Mouse (Mus musculus): ENCODE results near the gene Tmem132c. TPM values are rescaled to one million over a fixed set of nuclear protein-coding genes. Genes with fewer than 3 reads are reported as not detected.

Tmem132c gene
- polyA plus RNA-seq (2015; fragmentation: Nextera tagmentation; extraction: Ambion mirVana), result 2.0 and 2.2 TPM in 2 replicates

GRCm38 (mm10) chr5:127241136-127241924, at the start of gene Tmem132c:
Gene Tmem132c (plus strand): TSS chr5:127241808.
- H3K27ac ChIP-seq, result no peak within 1 kb of the TSS
- peak within 1 kb of the TSS; percentile 87 for H3K4me2 ChIP-seq
- peak within 1 kb of the TSS; percentile 4; the same call in 1 of the 2 replicates for H3K9ac ChIP-seq
- peak within 1 kb of the TSS; percentile 61 for H3K4me3 ChIP-seq (replicated peaks)
- under 1% methylated on average over 58 of the region's 58 CpGs for WGBS
- peaks cover 21% of the 10 kb centered on the region for H3K4me1 ChIP-seq
- H3K9me3 ChIP-seq, result no peaks in the 10 kb centered on the region
- ATAC-seq (ENCODE audit: insufficient read depth, low FRiP score, low read depth), result peak; percentile 86
- H3K36me3 ChIP-seq, result no peaks in the 10 kb centered on the region
- peaks cover 54% of the 10 kb centered on the region for H3K27me3 ChIP-seq (replicated peaks)

GRCm38 (mm10) chr5:127191881-127192280, 49.7 kb upstream of the Tmem132c start:
- no peak for ATAC-seq (ENCODE audit: insufficient read depth, low FRiP score, low read depth)
- no peak overlapping the region for H3K4me3 ChIP-seq (replicated peaks)
- H3K27ac ChIP-seq, result no peak overlapping the region
- no peaks in the 10 kb centered on the region for H3K9me3 ChIP-seq
- no peak overlapping the region for H3K4me2 ChIP-seq
- 28% methylated on average over 5 of the region's 5 CpGs for WGBS
- no peak overlapping the region for H3K9ac ChIP-seq
- no peaks in the 10 kb centered on the region for H3K4me1 ChIP-seq
- no peaks in the 10 kb centered on the region for H3K36me3 ChIP-seq
- H3K27me3 ChIP-seq (replicated peaks), result no peaks in the 10 kb centered on the region

GRCm38 (mm10) chr5:127198850-127199249, 42.8 kb upstream of the Tmem132c start:
- no peaks in the 10 kb centered on the region for H3K9me3 ChIP-seq
- 56% methylated on average over 4 of the region's 4 CpGs for WGBS

GRCm38 (mm10) chr5:127204881-127205280, 36.7 kb upstream of the Tmem132c start:
- H3K4me3 ChIP-seq (replicated peaks), result no peak overlapping the region
- H3K27ac ChIP-seq, result no peak overlapping the region
- H3K9ac ChIP-seq, result no peak overlapping the region
- WGBS, result 81% methylated on average over 8 of the region's 8 CpGs
- H3K36me3 ChIP-seq, result no peaks in the 10 kb centered on the region
- no peaks in the 10 kb centered on the region for H3K9me3 ChIP-seq
- H3K4me1 ChIP-seq, result no peaks in the 10 kb centered on the region
- no peaks in the 10 kb centered on the region for H3K27me3 ChIP-seq (replicated peaks)
- ATAC-seq (ENCODE audit: insufficient read depth, low FRiP score, low read depth), result no peak
- no peak overlapping the region for H3K4me2 ChIP-seq

More at GRCm38 (mm10) chr5:127198850-127199249, 42.8 kb upstream of the Tmem132c start:
- H3K9ac ChIP-seq, result no peak overlapping the region
- ATAC-seq (ENCODE audit: insufficient read depth, low FRiP score, low read depth), result no peak
- H3K4me3 ChIP-seq (replicated peaks), result no peak overlapping the region
- no peaks in the 10 kb centered on the region for H3K4me1 ChIP-seq
- no peak overlapping the region for H3K27ac ChIP-seq
- no peaks in the 10 kb centered on the region for H3K36me3 ChIP-seq
- H3K27me3 ChIP-seq (replicated peaks), result no peaks in the 10 kb centered on the region
- no peak overlapping the region for H3K4me2 ChIP-seq

GRCm38 (mm10) chr5:127216389-127216788, 25.2 kb upstream of the Tmem132c start:
- WGBS, result 59% methylated on average over 3 of the region's 3 CpGs

GRCm38 (mm10) chr5:127217725-127218124, 23.9 kb upstream of the Tmem132c start:
- ATAC-seq (ENCODE audit: insufficient read depth, low FRiP score, low read depth), result no peak
- 64% methylated on average over 6 of the region's 6 CpGs for whole genome bisulfite sequencing

More at GRCm38 (mm10) chr5:127216389-127216788, 25.2 kb upstream of the Tmem132c start:
- Histone ChIP-seq H3K4me3 (replicated peaks) (no peak overlapping the region), H3K27me3 (replicated peaks) (no peaks in the 10 kb centered on the region), H3K36me3 (no peaks in the 10 kb centered on the region), H3K9me3 (no peaks in the 10 kb centered on the region), H3K9ac (no peak overlapping the region), H3K4me1 (no peaks in the 10 kb centered on the region), H3K4me2 (no peak overlapping the region), H3K27ac (no peak overlapping the region)
- no peak for ATAC-seq (ENCODE audit: insufficient read depth, low FRiP score, low read depth)

GRCm38 (mm10) chr5:127227929-127228595, 13.5 kb upstream of the Tmem132c start:
- Histone ChIP-seq H3K27me3 (replicated peaks) (no peaks in the 10 kb centered on the region), H3K36me3 (no peaks in the 10 kb centered on the region), H3K9ac (no peak overlapping the region), H3K4me1 (no peaks in the 10 kb centered on the region), H3K4me2 (peak overlapping the region; percentile 37), H3K27ac (no peak overlapping the region), H3K9me3 (no peaks in the 10 kb centered on the region), H3K4me3 (replicated peaks) (no peak overlapping the region)
- ATAC-seq (ENCODE audit: insufficient read depth, low FRiP score, low read depth), result no peak
- 2% methylated on average over 14 of the region's 14 CpGs for WGBS

More at GRCm38 (mm10) chr5:127217725-127218124, 23.9 kb upstream of the Tmem132c start:
- H3K36me3 ChIP-seq, result no peaks in the 10 kb centered on the region
- no peak overlapping the region for H3K9ac ChIP-seq
- H3K4me1 ChIP-seq, result no peaks in the 10 kb centered on the region
- H3K27me3 ChIP-seq (replicated peaks), result no peaks in the 10 kb centered on the region
- H3K4me3 ChIP-seq (replicated peaks), result no peak overlapping the region
- H3K27ac ChIP-seq, result no peak overlapping the region
- H3K9me3 ChIP-seq, result no peaks in the 10 kb centered on the region
- H3K4me2 ChIP-seq, result no peak overlapping the region

GRCm38 (mm10) chr5:127234715-127235114, 6.9 kb upstream of the Tmem132c start:
- Histone ChIP-seq H3K27me3 (replicated peaks) (0 out of 2 replicates have a peak, but pooled peaks cover 9% of the 10 kb centered on the region), H3K9ac (no peak overlapping the region), H3K9me3 (no peaks in the 10 kb centered on the region), H3K4me2 (no peak overlapping the region), H3K36me3 (no peaks in the 10 kb centered on the region), H3K27ac (no peak overlapping the region), H3K4me1 (no peaks in the 10 kb centered on the region), H3K4me3 (replicated peaks) (no peak overlapping the region)
- ATAC-seq (ENCODE audit: insufficient read depth, low FRiP score, low read depth), result no peak
- 7% methylated on average over 7 of the region's 7 CpGs for WGBS

- 6% methylated on average over 11 of the region's 11 CpGs for WGBS
- Histone ChIP-seq H3K27ac (no peak overlapping the region), H3K27me3 (replicated peaks) (peaks cover 13% of the 10 kb centered on the region; the same call in 1 of the 2 replicates), H3K9ac (no peak overlapping the region), H3K4me3 (replicated peaks) (no peak overlapping the region), H3K36me3 (no peaks in the 10 kb centered on the region), H3K4me2 (peak overlapping the region; percentile 27; the same call in 1 of the 2 replicates), H3K9me3 (no peaks in the 10 kb centered on the region), H3K4me1 (no peaks in the 10 kb centered on the region)
- ATAC-seq (ENCODE audit: insufficient read depth, low FRiP score, low read depth), result 0 out of 2 replicates have a peak, but pooled peaks have one; percentile 4
Observed at GRCm38 (mm10) chr5:127235203-127235602, 6.4 kb upstream of the Tmem132c start.

- H3K27ac ChIP-seq, result no peak overlapping the region
- 58% methylated on average over 7 of the region's 7 CpGs for WGBS
- no peak overlapping the region for H3K4me3 ChIP-seq (replicated peaks)
- H3K9ac ChIP-seq, result no peak overlapping the region
- peaks cover 54% of the 10 kb centered on the region for H3K27me3 ChIP-seq (replicated peaks)
- no peaks in the 10 kb centered on the region for H3K36me3 ChIP-seq
- no peak for ATAC-seq (ENCODE audit: insufficient read depth, low FRiP score, low read depth)
- no peak overlapping the region for H3K4me2 ChIP-seq
- H3K4me1 ChIP-seq, result peaks cover 21% of the 10 kb centered on the region
- no peaks in the 10 kb centered on the region for H3K9me3 ChIP-seq
Observed at GRCm38 (mm10) chr5:127239706-127240105, 1.9 kb upstream of the Tmem132c start.

- no peak overlapping the region for H3K27ac ChIP-seq
- H3K27me3 ChIP-seq (replicated peaks), result peaks cover 54% of the 10 kb centered on the region
- H3K36me3 ChIP-seq, result no peaks in the 10 kb centered on the region
- no peak overlapping the region for H3K4me3 ChIP-seq (replicated peaks)
- ATAC-seq (ENCODE audit: insufficient read depth, low FRiP score, low read depth), result no peak
- H3K9ac ChIP-seq, result no peak overlapping the region
- H3K9me3 ChIP-seq, result no peaks in the 10 kb centered on the region
- H3K4me2 ChIP-seq, result no peak overlapping the region; the same call in 1 of the 2 replicates
- 34% methylated on average over 4 of the region's 4 CpGs for WGBS
- peaks cover 21% of the 10 kb centered on the region for H3K4me1 ChIP-seq
Observed at GRCm38 (mm10) chr5:127240646-127241045, 962 bp upstream of the Tmem132c start.

Data from stomach, embryonic 15.5 days (tissue).